Mouse (Mus musculus) heart, adult 2 months (tissue): ENCODE data around the gene Rhog.
A peak's percentile ranks its signal among the peaks of the same experiment; 100 is the strongest.

Experiments
- CTCF ChIP-seq: fragments of 200-600 bp; IDR thresholded peaks from 2 replicates; pipeline ENCODE4 v1.8.1; 2022; ENCODE audit warnings: antibody characterized with exemption, mild to moderate bottlenecking, moderate library complexity
- EP300 ChIP-seq: fragments of 200-500 bp; IDR thresholded peaks from 2 replicates; pipeline ENCODE4 v1.6.1; 2011; ENCODE audit warnings: low read depth, low read length, control low read depth; ENCODE audit not compliant: insufficient read depth
- POLR2A ChIP-seq: fragments of 200-500 bp; IDR thresholded peaks from 2 replicates; pipeline ENCODE4 v1.6.1; 2011; ENCODE audit warnings: mild to moderate bottlenecking, low read depth, low read length, control low read depth; ENCODE audit not compliant: insufficient read depth

DNA sequence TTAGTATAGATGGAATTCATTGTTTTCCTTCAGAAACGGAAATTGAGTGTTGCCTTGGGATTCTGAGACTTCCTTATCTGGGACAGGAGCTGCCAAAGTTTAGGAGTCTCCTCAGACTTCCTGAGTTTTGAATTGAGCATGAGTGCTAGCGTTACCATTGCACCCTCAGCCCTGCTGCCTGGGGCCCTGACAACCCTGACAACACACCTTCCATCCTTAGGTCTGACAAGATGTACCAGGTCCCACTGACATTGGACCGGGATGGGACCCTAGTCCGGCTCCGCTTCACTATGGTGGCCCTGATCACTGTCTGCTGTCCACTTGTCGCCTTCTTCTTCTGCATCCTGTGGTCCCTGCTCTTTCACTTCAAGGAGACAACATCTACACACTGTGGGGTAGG, 29.8 kb downstream of the Rhog start:
- TF ChIP-seq EP300 (no peak), POLR2A (peak; percentile 39; the same call in 1 of the 2 replicates), CTCF (no peak)
